Mouse (Mus musculus) heart, postnatal 4 days (tissue): ENCODE measurements around the gene Galnt16. TPM values are rescaled to one million over a fixed set of nuclear protein-coding genes. Genes with fewer than 3 reads are reported as not detected.

ENCODE experiments used
- DNase-seq: peaks from one replicate; pipeline ENCODE4 v3.0.0; 2021
- total RNA-seq, 2 experiments: library from RNA; stranded (reverse); gene quantifications; 2 replicates each; pipeline ENCODE4 v1.2.3; 2021

The Galnt16 gene
- total RNA-seq, 2 experiments from 2014 or later: 15.7 to 17.8 TPM

GRCm38 (mm10) chr12:80531585-80531984 lies 13.5 kb downstream of the Galnt16 start:
- DNase-seq: no peak

- DNase-seq: no peak
These were observed 15.8 kb downstream of the Galnt16 start for GRCm38 (mm10) chr12:80533876-80534275.

GRCm38 (mm10) chr12:80537313-80537712 lies 19.2 kb downstream of the Galnt16 start:
- DNase-seq: no peak

- no peak for DNase-seq
These were observed 20.2 kb downstream of the Galnt16 start for GRCm38 (mm10) chr12:80538311-80538710.

- no peak for DNase-seq
These were observed 27.2 kb downstream of the Galnt16 start for GRCm38 (mm10) chr12:80545310-80545709.

GRCm38 (mm10) chr12:80549646-80550045 lies 31.6 kb downstream of the Galnt16 start:
- DNase-seq: peak; percentile 73

GRCm38 (mm10) chr12:80553157-80553556 lies 35.1 kb downstream of the Galnt16 start:
- no peak for DNase-seq

- DNase-seq: no peak
These were observed 36.2 kb downstream of the Galnt16 start for GRCm38 (mm10) chr12:80554312-80554711.

GRCm38 (mm10) chr12:80561904-80562303 lies 43.8 kb downstream of the Galnt16 start:
- no peak for DNase-seq

- peak; percentile 67 for DNase-seq
These were observed 44.7 kb downstream of the Galnt16 start for GRCm38 (mm10) chr12:80562793-80563192.

GRCm38 (mm10) chr12:80564990-80565389 lies 46.9 kb downstream of the Galnt16 start:
- DNase-seq: peak; percentile 54

GRCm38 (mm10) chr12:80565793-80566192 lies 47.7 kb downstream of the Galnt16 start:
- no peak for DNase-seq

- no peak for DNase-seq
These were observed 48.4 kb downstream of the Galnt16 start for GRCm38 (mm10) chr12:80566502-80566901.

GRCm38 (mm10) chr12:80567375-80567774 lies 49.3 kb downstream of the Galnt16 start:
- DNase-seq: no peak

- DNase-seq: no peak
These were observed 51.5 kb downstream of the Galnt16 start for GRCm38 (mm10) chr12:80569561-80569960.

GRCm38 (mm10) chr12:80574318-80574717 lies 56.2 kb downstream of the Galnt16 start:
- DNase-seq: peak; percentile 34

- DNase-seq: peak; percentile 22
These were observed 56.8 kb downstream of the Galnt16 start for GRCm38 (mm10) chr12:80574825-80575371.

GRCm38 (mm10) chr12:80577049-80577448 lies 59.0 kb downstream of the Galnt16 start:
- DNase-seq: peak; percentile 51

- DNase-seq: no peak
These were observed 63.3 kb downstream of the Galnt16 start for GRCm38 (mm10) chr12:80581357-80581756.

GRCm38 (mm10) chr12:80584973-80585372 lies 66.9 kb downstream of the Galnt16 start:
- peak; percentile 58 for DNase-seq

- DNase-seq: peak; percentile 44
These were observed 76.1 kb downstream of the Galnt16 start for GRCm38 (mm10) chr12:80594141-80594540.

- DNase-seq: no peak
These were observed 76.7 kb downstream of the Galnt16 start for GRCm38 (mm10) chr12:80594781-80595180.

- DNase-seq: no peak
These were observed 77.5 kb downstream of the Galnt16 start for GRCm38 (mm10) chr12:80595566-80595965.

GRCm38 (mm10) chr12:80595968-80596367 lies 77.9 kb downstream of the Galnt16 start:
- DNase-seq: no peak

GRCm38 (mm10) chr12:80598236-80598635 lies 80.2 kb downstream of the Galnt16 start:
- no peak for DNase-seq
